Mouse (Mus musculus) intestine, embryonic 16.5 days (tissue): ENCODE results near the gene Ddx59. TPM values are rescaled to one million over a fixed set of nuclear protein-coding genes. Genes with fewer than 3 reads are reported as not detected.

Experiments
- ATAC-seq: fragments of 200-750 bp; cut with Nextera tagmentation; 2 replicates; pipeline ENCODE4 v1.8.0; 2017; ENCODE audit warnings: moderate TSS enrichment, moderate library complexity
- H3K27ac ChIP-seq: fragments of 300-500 bp; sonication (generic); 2 replicates; pipeline ENCODE4 v1.5.1; 2014; ENCODE audit warnings: mild to moderate bottlenecking, low read length
- H3K27me3 ChIP-seq: fragments of 300-500 bp; sonication (generic); replicated peaks from 2 replicates; pipeline ENCODE4 v1.6.1; 2014; ENCODE audit warnings: low read length, control low read depth, mixed read lengths; ENCODE audit not compliant: control insufficient read depth, insufficient read depth
- H3K36me3 ChIP-seq: fragments of 300-500 bp; sonication (generic); 2 replicates; pipeline ENCODE4 v1.6.1; 2014; ENCODE audit warnings: low read length, control low read depth; ENCODE audit not compliant: control insufficient read depth, insufficient read depth
- H3K4me1 ChIP-seq: fragments of 300-500 bp; sonication (generic); 2 replicates; pipeline ENCODE4 v1.6.1; 2014; ENCODE audit warnings: low read length, control low read depth, mixed read lengths; ENCODE audit not compliant: control insufficient read depth, insufficient read depth
- H3K4me2 ChIP-seq: fragments of 300-500 bp; sonication (generic); 2 replicates; pipeline ENCODE4 v1.6.1; 2014; ENCODE audit warnings: low read depth, low read length, control low read depth
- H3K4me3 ChIP-seq: fragments of 300-500 bp; sonication (generic); 2 replicates; pipeline ENCODE4 v1.5.1; 2014; ENCODE audit warnings: mild to moderate bottlenecking, low read length
- H3K9ac ChIP-seq: fragments of 300-500 bp; sonication (generic); 2 replicates; pipeline ENCODE4 v1.6.1; 2014; ENCODE audit warnings: low read depth, low read length
- H3K9me3 ChIP-seq: fragments of 300-500 bp; sonication (generic); 2 replicates; pipeline ENCODE4 v1.6.1; 2016; ENCODE audit warnings: low read length, control low read depth; ENCODE audit not compliant: control insufficient read depth
- WGBS: fragments of 180-500 bp; shearing (Covaris S2); extraction: QIAGEN DNeasy Blood & Tissue Kit; methylation state at CpG from one replicate; pipeline ENCODE4 v1.1.7; 2014; 5-methylcytosine and 5-hydroxymethylcytosine counted together
- polyA plus RNA-seq: library from polyadenylated mRNA; unstranded; fragments of >200 nt; fragmentation: Nextera tagmentation; extraction: Ambion mirVana; gene quantifications from 2 replicates; pipeline ENCODE4 v1.2.1, GENCODE M21; 2015

Gene Ddx59
- polyA plus RNA-seq, result 10.1 and 12.3 TPM in 2 replicates

GRCm38 (mm10) chr1:136414798-136415755, at the start of gene Ddx59:
Ddx59 (plus strand) TSS chr1:136415271.
- Histone ChIP-seq H3K27me3 (no peaks in the 10 kb centered on the region), H3K9me3 (no peaks in the 10 kb centered on the region), H3K27ac (peak within 1 kb of the TSS; percentile 99), H3K36me3 (no peaks in the 10 kb centered on the region), H3K9ac (peak within 1 kb of the TSS; percentile 93), H3K4me1 (peaks cover 4% of the 10 kb centered on the region; the same call in 1 of the 2 replicates), H3K4me2 (peak within 1 kb of the TSS; percentile 61), H3K4me3 (peak within 1 kb of the TSS; percentile 79)
- ATAC-seq, result peak; percentile 100
- 2% methylated on average over 70 of the region's 78 CpGs for WGBS

- H3K4me2 ChIP-seq, result no peak overlapping the region
- H3K9me3 ChIP-seq, result no peaks in the 10 kb centered on the region
- no peak overlapping the region for H3K9ac ChIP-seq
- H3K4me3 ChIP-seq, result no peak overlapping the region
- WGBS, result 85% methylated on average over 3 of the region's 3 CpGs
- no peak overlapping the region for H3K27ac ChIP-seq
- H3K27me3 ChIP-seq, result peaks cover 39% of the 10 kb centered on the region
- H3K36me3 ChIP-seq, result no peaks in the 10 kb centered on the region
- no peaks in the 10 kb centered on the region for H3K4me1 ChIP-seq
- no peak for ATAC-seq
These were observed 49.1 kb upstream of the Ddx59 start for GRCm38 (mm10) chr1:136365986-136366385.

- H3K27me3 ChIP-seq, result peaks cover 6% of the 10 kb centered on the region; the same call in 1 of the 2 replicates
- 90% methylated on average over 7 of the region's 7 CpGs for WGBS
- no peak overlapping the region for H3K27ac ChIP-seq
- H3K36me3 ChIP-seq, result no peaks in the 10 kb centered on the region
- no peak overlapping the region for H3K4me3 ChIP-seq
- no peak overlapping the region for H3K9ac ChIP-seq
- no peaks in the 10 kb centered on the region for H3K9me3 ChIP-seq
- H3K4me1 ChIP-seq, result no peaks in the 10 kb centered on the region
- no peak for ATAC-seq
- H3K4me2 ChIP-seq, result no peak overlapping the region
These were observed 35.8 kb upstream of the Ddx59 start for GRCm38 (mm10) chr1:136379261-136379660.

GRCm38 (mm10) chr1:136380161-136380560, 34.9 kb upstream of the Ddx59 start:
- WGBS, result 86% methylated on average over 4 of the region's 4 CpGs
- no peak overlapping the region for H3K4me2 ChIP-seq
- H3K9me3 ChIP-seq, result no peaks in the 10 kb centered on the region
- H3K36me3 ChIP-seq, result no peaks in the 10 kb centered on the region
- H3K9ac ChIP-seq, result no peak overlapping the region
- ATAC-seq, result no peak
- no peak overlapping the region for H3K4me3 ChIP-seq
- H3K27ac ChIP-seq, result no peak overlapping the region
- H3K4me1 ChIP-seq, result no peaks in the 10 kb centered on the region
- peaks cover 3% of the 10 kb centered on the region; the same call in 1 of the 2 replicates for H3K27me3 ChIP-seq

DNA sequence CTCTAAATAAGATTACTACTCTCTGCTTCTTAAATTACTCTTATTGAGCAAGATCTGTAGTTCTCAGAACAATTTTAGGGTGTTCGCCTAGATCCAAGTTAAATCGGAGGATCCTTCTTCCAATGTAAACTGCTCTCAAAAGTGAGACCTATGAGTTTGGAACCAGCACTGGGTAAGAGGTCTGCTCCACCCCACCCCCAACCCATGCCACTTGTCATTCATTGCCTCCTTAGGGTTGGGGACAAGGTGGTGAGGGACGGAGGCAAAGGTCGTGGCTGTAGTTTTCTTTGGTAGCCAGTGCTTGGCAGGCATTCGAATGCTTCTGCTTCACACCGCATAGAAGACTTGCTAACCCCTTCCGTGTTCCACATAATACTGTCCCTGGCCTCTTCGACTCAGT, 34.5 kb upstream of the Ddx59 start:
- no peaks in the 10 kb centered on the region for H3K9me3 ChIP-seq
- ATAC-seq, result no peak
- no peaks in the 10 kb centered on the region for H3K36me3 ChIP-seq
- H3K27me3 ChIP-seq, result peaks cover 3% of the 10 kb centered on the region; the same call in 1 of the 2 replicates
- no peak overlapping the region for H3K9ac ChIP-seq
- H3K27ac ChIP-seq, result no peak overlapping the region
- no peak overlapping the region for H3K4me3 ChIP-seq
- 93% methylated on average over 8 of the region's 8 CpGs for WGBS
- no peak overlapping the region for H3K4me2 ChIP-seq
- H3K4me1 ChIP-seq, result no peaks in the 10 kb centered on the region

DNA sequence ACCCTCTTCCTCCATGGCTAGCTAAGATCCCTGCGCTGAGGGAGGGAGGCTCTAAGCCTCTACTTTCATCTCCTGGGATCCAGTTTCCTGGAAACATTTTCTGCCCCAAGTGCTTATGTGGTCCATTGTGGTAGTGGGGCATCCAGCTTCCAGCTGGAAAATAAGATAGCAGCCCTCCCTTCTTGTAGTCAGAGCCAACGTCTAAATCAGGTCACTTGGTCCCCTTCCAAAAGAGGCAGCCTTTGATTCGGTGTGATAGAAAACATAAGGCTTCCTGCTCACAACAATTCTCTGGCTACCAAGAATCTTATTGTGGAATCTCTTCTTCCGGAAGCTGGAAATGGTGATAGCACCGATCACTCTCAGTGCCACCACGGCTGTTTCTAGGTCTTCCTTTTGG, 33.9 kb upstream of the Ddx59 start:
- H3K4me2 ChIP-seq, result no peak overlapping the region
- no peaks in the 10 kb centered on the region for H3K36me3 ChIP-seq
- ATAC-seq, result no peak
- H3K4me3 ChIP-seq, result no peak overlapping the region
- no peaks in the 10 kb centered on the region for H3K9me3 ChIP-seq
- H3K27ac ChIP-seq, result 0 out of 2 replicates have a peak overlapping the region, but pooled peaks have one; percentile 19
- no peaks in the 10 kb centered on the region for H3K4me1 ChIP-seq
- 0 out of 2 replicates have a peak, but pooled peaks cover 3% of the 10 kb centered on the region for H3K27me3 ChIP-seq
- H3K9ac ChIP-seq, result no peak overlapping the region
- 63% methylated on average over 6 of the region's 6 CpGs for WGBS

DNA sequence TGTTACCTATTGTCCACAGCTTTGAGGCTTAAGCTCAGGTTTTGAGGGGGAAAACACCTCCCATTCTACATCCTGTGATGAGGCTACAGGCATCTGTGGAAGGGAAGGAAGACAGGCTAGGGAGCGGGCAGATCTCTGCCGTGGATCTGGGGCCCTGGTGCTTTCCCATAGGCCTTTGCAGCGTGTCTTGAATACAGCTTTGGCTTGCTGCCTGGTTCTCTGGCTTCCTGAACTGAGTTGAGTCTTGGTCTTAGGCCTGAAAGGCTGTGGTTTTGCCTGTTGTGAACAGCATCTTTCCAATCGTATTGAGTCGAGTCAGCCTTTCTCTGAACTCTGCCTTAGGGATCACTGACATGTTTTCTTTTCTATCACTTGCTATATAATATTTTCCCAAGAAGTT, 33.5 kb upstream of the Ddx59 start:
- Histone ChIP-seq H3K4me3 (no peak overlapping the region), H3K9me3 (no peaks in the 10 kb centered on the region), H3K9ac (no peak overlapping the region), H3K27ac (0 out of 2 replicates have a peak overlapping the region, but pooled peaks have one; percentile 19), H3K27me3 (0 out of 2 replicates have a peak, but pooled peaks cover 3% of the 10 kb centered on the region), H3K4me2 (no peak overlapping the region), H3K4me1 (no peaks in the 10 kb centered on the region), H3K36me3 (no peaks in the 10 kb centered on the region)
- 78% methylated on average over 5 of the region's 5 CpGs for WGBS
- no peak for ATAC-seq

DNA sequence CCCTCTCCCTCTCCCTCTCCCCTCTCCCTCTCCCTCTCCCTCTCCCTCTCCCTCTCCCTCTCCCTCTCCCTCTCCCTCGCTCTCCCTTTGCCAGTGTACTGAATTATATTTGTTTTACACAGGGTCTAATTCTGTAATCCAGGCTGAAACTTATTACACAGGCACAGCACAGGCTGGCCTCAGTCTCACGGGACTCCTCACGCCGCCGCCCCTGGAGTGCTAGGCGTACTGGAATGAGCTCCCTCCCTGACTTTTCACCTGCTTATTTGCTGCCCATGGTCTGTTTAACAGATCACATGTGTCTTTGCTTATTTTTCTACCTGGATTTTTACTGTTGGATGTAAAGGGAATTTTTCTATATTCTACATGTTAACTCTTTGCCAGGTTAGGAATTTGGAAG, 28.2 kb upstream of the Ddx59 start:
- H3K27ac ChIP-seq, result no peak overlapping the region
- no peak overlapping the region for H3K9ac ChIP-seq
- ATAC-seq, result no peak
- H3K27me3 ChIP-seq, result no peaks in the 10 kb centered on the region
- no peaks in the 10 kb centered on the region for H3K4me1 ChIP-seq
- no peak overlapping the region for H3K4me2 ChIP-seq
- H3K4me3 ChIP-seq, result no peak overlapping the region
- H3K9me3 ChIP-seq, result no peaks in the 10 kb centered on the region
- H3K36me3 ChIP-seq, result no peaks in the 10 kb centered on the region
- whole genome bisulfite sequencing, result 32% methylated on average over 5 of the region's 6 CpGs

- Histone ChIP-seq H3K27me3 (no peaks in the 10 kb centered on the region), H3K27ac (no peak overlapping the region), H3K4me2 (no peak overlapping the region), H3K9me3 (no peaks in the 10 kb centered on the region), H3K4me3 (no peak overlapping the region), H3K9ac (no peak overlapping the region), H3K36me3 (no peaks in the 10 kb centered on the region), H3K4me1 (no peaks in the 10 kb centered on the region)
- ATAC-seq, result no peak; the same call in 1 of the 2 replicates
- WGBS, result 35% methylated on average over 10 of the region's 10 CpGs
These were observed 20.6 kb upstream of the Ddx59 start for GRCm38 (mm10) chr1:136394506-136394905.
